Mouse (Mus musculus): ENCODE data around the gene Pmis2. TPM values are rescaled to one million over a fixed set of nuclear protein-coding genes. Genes with fewer than 3 reads are reported as not detected.
A peak's percentile ranks its signal among the peaks of the same experiment; 100 is the strongest.

Gene Pmis2
- polyA plus RNA-seq, 1 experiment from 2014 or later = not detected

- Histone ChIP-seq H3K4me2 (replicated peaks) (no peak overlapping the region), H3K36me3 (no peaks in the 10 kb centered on the region), H3K27ac (no peak overlapping the region), H3K9me3 (no peaks in the 10 kb centered on the region), H3K9ac (no peak overlapping the region), H3K4me3 (replicated peaks) (no peak overlapping the region), H3K27me3 (replicated peaks) (no peaks in the 10 kb centered on the region), H3K4me1 (replicated peaks) (no peaks in the 10 kb centered on the region)
- 61% methylated on average over 5 of the region's 5 CpGs for WGBS
- no peak for ATAC-seq
Measured at GRCm38 (mm10) chr7:30678263-30678975, 7.0 kb upstream of the Pmis2 start.

- Histone ChIP-seq H3K9ac (no peak overlapping the region), H3K4me3 (replicated peaks) (no peak overlapping the region), H3K36me3 (no peaks in the 10 kb centered on the region), H3K4me1 (replicated peaks) (peaks cover 5% of the 10 kb centered on the region), H3K9me3 (no peaks in the 10 kb centered on the region), H3K27me3 (replicated peaks) (no peaks in the 10 kb centered on the region), H3K27ac (no peak overlapping the region), H3K4me2 (replicated peaks) (no peak overlapping the region)
- 37% methylated on average over 3 of the region's 3 CpGs for WGBS
- no peak for ATAC-seq
Measured at GRCm38 (mm10) chr7:30669229-30669628, 2.2 kb downstream of the Pmis2 start.

- Histone ChIP-seq H3K9me3 (no peaks in the 10 kb centered on the region), H3K27me3 (replicated peaks) (no peaks in the 10 kb centered on the region), H3K4me2 (replicated peaks) (peak overlapping the region; percentile 85), H3K27ac (no peak overlapping the region), H3K4me3 (replicated peaks) (peak overlapping the region; percentile 77), H3K9ac (peak overlapping the region; percentile 82), H3K36me3 (peaks cover 7% of the 10 kb centered on the region; the same call in 1 of the 2 replicates), H3K4me1 (replicated peaks) (peaks cover 5% of the 10 kb centered on the region)
- WGBS = 5% methylated on average over 11 of the region's 11 CpGs
- ATAC-seq = peak; percentile 54
Measured at GRCm38 (mm10) chr7:30665321-30665720, 6.1 kb downstream of the Pmis2 start.

GRCm38 (mm10) chr7:30664529-30665200 lies 6.7 kb downstream of the Pmis2 start, which contains the start of gene Haus5:
Haus5 (minus strand) TSS chr7:30664994.
- peak within 1 kb of the TSS; percentile 77 for H3K4me3 ChIP-seq (replicated peaks)
- H3K9ac ChIP-seq = peak within 1 kb of the TSS; percentile 82
- peaks cover 5% of the 10 kb centered on the region for H3K4me1 ChIP-seq (replicated peaks)
- no peaks in the 10 kb centered on the region for H3K27me3 ChIP-seq (replicated peaks)
- H3K36me3 ChIP-seq = peaks cover 11% of the 10 kb centered on the region; the same call in 1 of the 2 replicates
- WGBS = under 1% methylated on average over 34 of the region's 34 CpGs
- ATAC-seq = peak; percentile 94
- H3K4me2 ChIP-seq (replicated peaks) = peak within 1 kb of the TSS; percentile 85
- no peak within 1 kb of the TSS for H3K27ac ChIP-seq
- H3K9me3 ChIP-seq = no peaks in the 10 kb centered on the region

GRCm38 (mm10) chr7:30649591-30650540 lies 21.5 kb downstream of the Pmis2 start, which contains the start of gene Rbm42:
Rbm42 (minus strand) TSS chr7:30650317.
- Histone ChIP-seq H3K27ac (peak within 1 kb of the TSS; percentile 64; the same call in 1 of the 2 replicates), H3K9ac (peak within 1 kb of the TSS; percentile 98), H3K27me3 (replicated peaks) (no peaks in the 10 kb centered on the region), H3K4me3 (replicated peaks) (peak within 1 kb of the TSS; percentile 89), H3K9me3 (no peaks in the 10 kb centered on the region), H3K4me2 (replicated peaks) (peak within 1 kb of the TSS; percentile 87), H3K4me1 (replicated peaks) (peaks cover 5% of the 10 kb centered on the region), H3K36me3 (peaks cover 25% of the 10 kb centered on the region)
- peak; percentile 100 for ATAC-seq
- WGBS = 1% methylated on average over 59 of the region's 59 CpGs

- no peak overlapping the region for H3K4me2 ChIP-seq (replicated peaks)
- no peak for ATAC-seq
- 13% methylated on average over 4 of the region's 4 CpGs for WGBS
- no peak overlapping the region for H3K4me3 ChIP-seq (replicated peaks)
- H3K9me3 ChIP-seq = no peaks in the 10 kb centered on the region
- no peak overlapping the region for H3K9ac ChIP-seq
- peaks cover 21% of the 10 kb centered on the region for H3K36me3 ChIP-seq
- H3K27me3 ChIP-seq (replicated peaks) = peaks cover 25% of the 10 kb centered on the region
- H3K4me1 ChIP-seq (replicated peaks) = peaks cover 7% of the 10 kb centered on the region
- H3K27ac ChIP-seq = no peak overlapping the region
Measured at GRCm38 (mm10) chr7:30639083-30639482, 32.3 kb downstream of the Pmis2 start.

GRCm38 (mm10) chr7:30636395-30636794 lies 35.0 kb downstream of the Pmis2 start:
- Histone ChIP-seq H3K4me1 (replicated peaks) (peaks cover 7% of the 10 kb centered on the region), H3K36me3 (0 out of 2 replicates have a peak, but pooled peaks cover 6% of the 10 kb centered on the region), H3K27ac (no peak overlapping the region), H3K9me3 (no peaks in the 10 kb centered on the region), H3K9ac (no peak overlapping the region), H3K27me3 (replicated peaks) (peaks cover 48% of the 10 kb centered on the region), H3K4me2 (replicated peaks) (no peak overlapping the region), H3K4me3 (replicated peaks) (no peak overlapping the region)
- 26% methylated on average over 11 of the region's 11 CpGs for WGBS
- no peak for ATAC-seq

GRCm38 (mm10) chr7:30635752-30636151 lies 35.7 kb downstream of the Pmis2 start, which contains the start of gene Etv2:
Etv2 (minus strand) TSS chr7:30635852.
- Histone ChIP-seq H3K4me2 (replicated peaks) (peak within 1 kb of the TSS; percentile 48), H3K27me3 (replicated peaks) (peaks cover 48% of the 10 kb centered on the region), H3K9ac (no peak within 1 kb of the TSS), H3K9me3 (no peaks in the 10 kb centered on the region), H3K4me3 (replicated peaks) (peak within 1 kb of the TSS; percentile 6; the same call in 1 of the 2 replicates), H3K36me3 (no peaks in the 10 kb centered on the region), H3K27ac (no peak within 1 kb of the TSS), H3K4me1 (replicated peaks) (peaks cover 7% of the 10 kb centered on the region)
- WGBS = 4% methylated on average over 5 of the region's 5 CpGs
- no peak for ATAC-seq

GRCm38 (mm10) chr7:30634621-30635020 lies 36.8 kb downstream of the Pmis2 start:
- Histone ChIP-seq H3K36me3 (no peaks in the 10 kb centered on the region), H3K27me3 (replicated peaks) (peaks cover 48% of the 10 kb centered on the region), H3K9me3 (no peaks in the 10 kb centered on the region), H3K4me1 (replicated peaks) (peaks cover 7% of the 10 kb centered on the region), H3K27ac (no peak overlapping the region), H3K4me3 (replicated peaks) (peak overlapping the region; percentile 6; the same call in 1 of the 2 replicates), H3K9ac (no peak overlapping the region), H3K4me2 (replicated peaks) (peak overlapping the region; percentile 48)
- ATAC-seq = peak; percentile 79
- under 1% methylated on average over 20 of the region's 20 CpGs for WGBS

- WGBS = 4% methylated on average over 27 of the region's 27 CpGs
- H3K9ac ChIP-seq = no peak overlapping the region
- H3K4me3 ChIP-seq (replicated peaks) = 0 out of 2 replicates have a peak overlapping the region, but pooled peaks have one; percentile 1
- peaks cover 48% of the 10 kb centered on the region for H3K27me3 ChIP-seq (replicated peaks)
- peaks cover 7% of the 10 kb centered on the region for H3K4me1 ChIP-seq (replicated peaks)
- no peaks in the 10 kb centered on the region for H3K9me3 ChIP-seq
- no peak overlapping the region for H3K27ac ChIP-seq
- H3K36me3 ChIP-seq = no peaks in the 10 kb centered on the region
- H3K4me2 ChIP-seq (replicated peaks) = 0 out of 2 replicates have a peak overlapping the region, but pooled peaks have one; percentile 14
- ATAC-seq = no peak
Measured at GRCm38 (mm10) chr7:30633762-30634412, 37.5 kb downstream of the Pmis2 start.

- Histone ChIP-seq H3K4me1 (replicated peaks) (peaks cover 7% of the 10 kb centered on the region; the same call in 1 of the 2 replicates), H3K9ac (no peak overlapping the region), H3K9me3 (no peaks in the 10 kb centered on the region), H3K27ac (no peak overlapping the region), H3K27me3 (replicated peaks) (peaks cover 22% of the 10 kb centered on the region), H3K4me2 (replicated peaks) (no peak overlapping the region), H3K36me3 (no peaks in the 10 kb centered on the region), H3K4me3 (replicated peaks) (no peak overlapping the region)
- ATAC-seq = no peak
Measured at GRCm38 (mm10) chr7:30629013-30629412, 42.4 kb downstream of the Pmis2 start.
